Mouse (Mus musculus) A20 (cell line): ENCODE results near the gene Mtor.

Source experiments
- DNase-seq: peaks from one replicate; pipeline ENCODE4 v3.0.0-alpha.2; 2011; ENCODE audit warnings: low read depth, low spot score

The Mtor gene

DNA sequence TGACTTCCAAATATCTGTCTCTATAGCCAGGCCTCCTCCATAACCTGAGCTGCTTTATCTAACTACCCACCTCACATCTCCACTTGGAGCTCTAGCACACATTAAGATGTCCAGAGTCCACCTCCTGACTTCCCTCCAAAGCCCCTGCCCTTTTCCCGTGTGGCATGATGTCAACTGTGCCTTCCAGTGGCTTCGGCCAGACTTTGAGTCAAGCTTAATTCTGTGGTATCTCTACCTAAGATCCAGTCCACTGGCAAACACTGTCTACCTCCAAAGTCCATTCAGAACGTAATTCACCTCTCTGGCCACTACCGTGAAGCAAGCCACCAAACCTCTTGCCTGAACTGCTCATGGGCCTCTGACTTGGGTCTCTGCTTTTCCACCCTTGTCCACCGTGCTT is 6.5 kb upstream of the Mtor start:
- DNase-seq = no peak

DNA sequence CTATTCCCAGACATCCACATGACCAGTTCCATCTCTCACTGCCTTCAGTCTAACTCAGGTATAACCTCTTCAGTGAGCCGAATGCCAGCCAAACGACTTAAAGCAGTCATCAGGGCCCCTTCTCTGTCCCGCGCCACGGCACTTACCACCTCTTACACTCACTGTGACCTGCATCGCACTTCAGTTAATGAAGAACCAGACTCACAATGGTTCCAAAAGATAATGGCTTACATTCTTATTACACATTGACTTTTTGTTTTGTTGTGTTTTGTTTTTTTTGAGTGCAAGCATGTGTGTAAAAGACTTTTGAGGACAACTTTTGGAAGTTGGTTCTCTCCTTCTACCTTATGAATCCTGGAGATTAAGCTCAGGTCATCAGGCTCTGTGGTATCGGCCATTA is 5.8 kb upstream of the Mtor start:
- no peak for DNase-seq

DNA sequence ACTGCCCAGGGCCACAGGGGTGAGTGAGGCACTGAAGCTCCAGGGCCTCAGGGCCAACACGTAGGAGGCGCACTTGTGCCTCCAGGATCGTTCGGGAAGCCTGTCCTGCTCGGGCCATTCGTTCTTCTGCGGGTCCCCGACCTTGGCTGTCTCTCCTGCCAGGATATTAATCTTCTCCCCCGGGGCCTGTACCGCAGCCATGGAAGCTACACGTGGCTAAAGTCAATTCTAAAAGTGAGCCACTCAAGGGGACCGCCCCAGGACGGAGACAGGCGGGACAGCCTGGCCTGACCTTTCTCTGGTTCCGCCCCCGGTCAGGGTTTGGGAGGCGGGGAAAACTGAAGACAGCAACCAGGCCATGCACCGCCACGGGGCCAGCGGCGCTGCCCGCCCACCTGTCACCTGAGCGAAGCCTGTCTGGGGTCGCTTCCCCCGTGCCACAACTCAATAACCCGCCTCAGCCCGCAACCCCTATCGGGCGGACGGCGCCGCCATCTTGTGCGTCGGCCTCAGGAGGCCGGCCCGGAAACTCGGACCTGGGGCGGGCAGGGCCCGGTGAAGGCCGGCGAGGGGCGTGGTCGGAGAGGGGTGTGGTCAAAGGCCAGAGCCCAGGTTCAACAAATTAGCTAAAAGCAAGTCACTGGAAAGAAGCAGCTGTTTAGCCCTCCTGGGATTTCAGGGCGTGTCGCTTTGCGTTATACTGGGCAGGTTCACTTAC is 4.0 kb upstream of the Mtor start, which contains the start of gene Ubiad1:
TSS of gene Ubiad1 (minus strand) at position 522 of the 718 bp plus-strand sequence.
- DNase-seq = peak; percentile 94

DNA sequence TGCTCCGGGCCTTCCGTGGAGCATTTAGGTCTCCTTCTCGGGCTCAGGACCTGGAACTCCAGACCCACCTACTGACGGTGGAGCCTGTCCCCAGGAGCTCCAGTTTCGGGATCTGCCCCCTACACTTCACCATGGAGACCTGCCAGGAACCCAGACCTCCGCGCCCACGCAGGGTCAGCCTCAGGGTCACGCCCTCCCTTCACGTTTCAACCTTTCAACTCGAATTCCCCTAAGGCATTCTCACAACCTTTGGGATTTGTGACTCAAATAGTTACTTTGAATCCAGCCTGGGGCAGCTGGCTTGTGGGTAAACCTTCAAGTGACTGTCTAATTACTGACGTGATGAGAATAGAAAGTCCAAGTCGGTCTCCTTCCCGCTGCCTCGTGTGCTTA is 438 bp downstream of the Mtor start:
- no peak for DNase-seq

DNA sequence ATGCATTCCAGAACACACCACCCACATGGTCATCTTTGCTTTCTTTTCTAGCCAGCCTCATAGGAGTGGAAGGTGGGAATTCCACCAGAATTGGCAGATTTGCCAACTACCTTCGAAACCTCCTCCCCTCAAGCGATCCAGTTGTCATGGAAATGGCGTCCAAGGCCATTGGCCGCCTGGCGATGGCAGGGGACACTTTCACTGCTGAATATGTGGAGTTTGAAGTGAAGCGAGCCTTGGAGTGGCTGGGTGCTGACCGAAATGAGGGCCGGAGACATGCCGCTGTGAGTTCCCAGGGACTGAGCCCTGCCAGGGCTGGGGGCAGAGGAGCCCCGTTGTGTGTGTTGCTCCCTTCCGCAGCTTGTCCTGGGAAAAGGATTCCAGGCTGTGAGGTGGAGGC is 5.3 kb downstream of the Mtor start:
- DNase-seq = no peak

DNA sequence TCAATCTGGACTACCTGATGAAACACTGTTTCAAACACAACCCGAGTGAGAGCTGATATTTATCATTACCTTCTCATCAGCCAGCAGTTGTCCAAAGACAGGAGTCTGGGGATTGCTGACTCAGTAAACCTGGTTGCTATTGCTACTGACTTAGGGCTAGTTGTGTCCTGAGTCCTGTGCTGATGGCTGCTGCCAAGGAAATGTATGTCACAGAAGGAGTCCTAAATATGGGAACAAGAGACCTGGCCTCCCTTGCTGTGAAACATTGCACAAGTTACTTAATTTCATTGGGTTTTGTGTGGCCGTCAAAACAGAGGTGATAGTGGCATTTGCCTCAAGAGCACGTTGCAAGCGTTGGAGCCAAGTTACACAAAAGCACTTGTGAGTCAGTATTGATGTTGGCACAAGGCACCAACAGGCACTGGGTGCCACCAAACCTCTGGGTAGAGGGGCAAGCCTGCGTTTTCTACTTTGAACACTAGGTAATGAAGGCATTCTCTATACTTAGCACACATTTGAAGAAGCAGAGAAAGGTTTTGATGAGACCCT is 7.1 kb downstream of the Mtor start:
- DNase-seq = no peak

DNA sequence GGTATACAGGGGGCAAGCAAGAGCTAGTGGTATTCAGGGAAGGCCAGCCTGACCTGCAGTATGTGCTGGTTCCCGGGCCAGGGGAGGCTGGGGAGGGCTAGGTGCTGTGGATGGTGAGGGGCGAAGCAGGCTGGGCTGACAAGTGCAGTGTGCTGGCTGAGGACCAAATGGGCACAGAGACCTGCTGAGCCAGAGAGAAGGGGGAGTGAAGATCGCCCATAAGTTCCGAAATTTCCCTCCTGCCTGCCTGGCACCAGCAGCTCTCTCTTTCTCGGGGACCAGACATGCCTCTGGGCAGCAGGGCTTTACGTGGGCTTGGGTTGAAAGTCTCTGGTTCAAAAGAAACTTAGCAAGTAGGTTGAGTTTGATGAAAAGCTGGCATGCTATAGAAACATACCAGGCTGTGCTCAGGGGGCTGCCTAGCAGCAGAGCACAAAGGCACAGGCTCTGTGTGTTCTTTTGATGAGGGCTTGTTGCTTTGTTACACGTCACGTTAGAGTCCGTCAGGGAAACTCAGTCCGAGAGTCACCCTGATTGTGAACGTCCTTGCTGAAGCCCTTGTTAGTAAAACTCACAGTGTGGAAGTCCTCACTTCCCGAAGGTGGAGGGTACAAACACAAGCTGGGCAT is 12.4 kb downstream of the Mtor start:
- no peak for DNase-seq

DNA sequence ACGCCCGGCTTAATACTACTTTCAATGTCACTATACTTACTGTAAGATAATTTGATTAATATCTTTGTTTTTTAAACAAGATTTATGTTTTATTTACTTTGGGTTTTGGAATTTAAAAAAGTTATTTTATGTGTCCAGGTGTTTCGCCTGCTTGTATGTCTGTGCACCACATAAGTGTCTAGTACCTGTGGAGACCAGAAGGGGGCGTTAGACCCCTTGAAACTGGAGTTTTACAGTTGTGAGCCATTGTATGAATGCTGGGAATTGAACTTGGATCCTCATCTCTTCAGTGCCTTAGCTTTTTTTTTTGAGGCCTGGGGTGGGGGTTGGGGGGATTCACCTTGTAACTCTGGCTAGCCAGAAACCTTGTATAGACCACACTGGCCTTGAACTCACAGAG is 13.4 kb downstream of the Mtor start:
- DNase-seq = peak; percentile 57

DNA sequence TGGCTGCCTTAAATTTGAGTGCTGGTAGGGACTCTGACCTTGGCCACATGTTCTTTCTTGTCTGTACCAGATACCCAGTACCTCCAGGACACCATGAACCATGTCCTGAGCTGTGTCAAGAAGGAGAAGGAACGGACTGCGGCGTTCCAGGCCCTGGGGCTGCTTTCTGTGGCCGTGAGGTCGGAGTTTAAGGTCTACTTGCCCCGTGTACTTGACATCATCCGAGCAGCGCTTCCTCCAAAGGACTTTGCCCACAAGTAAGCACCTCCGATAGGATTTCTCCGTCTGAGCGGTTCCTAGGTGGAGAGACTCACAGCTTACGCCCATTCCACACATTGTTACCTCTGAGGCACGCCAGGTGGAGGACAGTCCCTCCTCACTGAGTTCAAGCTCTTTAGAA is 14.3 kb downstream of the Mtor start:
- DNase-seq = no peak

DNA sequence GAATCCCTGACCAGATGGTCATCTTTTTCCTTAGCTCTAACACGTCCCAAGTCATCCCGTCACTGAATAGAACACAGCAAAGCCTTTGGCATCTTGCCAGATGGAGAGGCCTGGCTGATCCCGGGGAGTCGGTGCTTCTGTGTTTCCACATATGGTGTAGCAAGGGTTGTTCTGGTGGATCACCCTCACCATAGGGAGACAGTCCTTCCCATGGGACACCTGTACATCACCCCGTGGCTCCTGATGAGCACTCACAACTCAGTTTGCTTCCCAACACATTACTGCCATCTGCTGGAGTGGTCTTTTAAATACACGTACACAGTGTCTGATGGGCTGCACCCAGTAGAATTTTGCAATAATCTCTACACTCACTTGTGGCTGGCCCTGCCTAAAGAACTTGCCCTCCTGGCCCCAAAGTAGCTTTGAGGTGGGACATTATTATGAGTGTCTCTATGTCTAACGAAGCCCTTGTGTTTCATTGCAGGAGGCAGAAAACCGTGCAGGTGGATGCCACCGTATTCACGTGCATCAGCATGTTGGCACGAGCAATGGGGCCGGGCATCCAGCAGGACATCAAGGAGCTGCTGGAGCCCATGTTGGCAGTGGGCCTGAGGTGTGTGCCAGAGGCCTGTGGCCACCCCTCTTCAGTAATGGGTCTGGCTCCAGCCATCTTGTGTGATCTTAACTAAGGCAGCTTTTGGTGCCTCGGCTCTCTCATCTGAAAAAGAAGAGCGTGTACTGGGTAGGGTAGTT is 15.0 kb downstream of the Mtor start:
- DNase-seq = peak; percentile 21

DNA sequence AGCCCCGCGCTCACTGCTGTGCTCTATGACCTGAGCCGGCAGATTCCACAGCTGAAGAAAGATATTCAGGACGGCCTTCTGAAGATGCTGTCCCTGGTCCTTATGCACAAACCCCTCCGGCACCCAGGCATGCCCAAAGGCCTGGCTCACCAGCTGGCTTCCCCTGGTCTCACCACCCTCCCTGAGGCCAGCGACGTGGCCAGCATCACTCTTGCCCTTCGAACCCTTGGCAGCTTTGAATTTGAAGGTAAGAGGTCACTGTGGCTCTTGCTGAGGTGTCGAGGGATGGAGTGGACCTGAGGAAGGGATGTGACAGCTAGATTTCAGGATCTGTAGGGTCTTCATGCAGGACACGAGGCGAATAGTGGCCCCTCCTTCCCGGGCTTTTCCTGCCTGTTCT is 15.9 kb downstream of the Mtor start:
- no peak for DNase-seq

DNA sequence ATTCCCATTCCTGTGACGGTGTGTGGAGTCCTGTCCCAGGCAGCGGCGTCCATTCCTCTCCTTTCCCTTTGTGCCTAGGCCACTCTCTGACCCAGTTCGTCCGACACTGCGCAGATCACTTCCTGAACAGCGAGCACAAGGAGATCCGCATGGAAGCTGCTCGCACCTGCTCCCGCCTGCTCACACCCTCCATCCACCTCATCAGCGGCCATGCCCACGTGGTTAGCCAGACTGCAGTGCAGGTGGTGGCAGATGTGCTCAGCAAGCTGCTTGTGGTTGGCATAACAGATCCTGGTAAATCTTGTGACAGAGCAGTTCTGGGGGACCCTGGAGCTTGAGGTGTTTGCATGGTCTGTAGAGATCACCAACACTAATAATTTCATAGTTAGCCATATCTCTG is 16.5 kb downstream of the Mtor start:
- DNase-seq = no peak

DNA sequence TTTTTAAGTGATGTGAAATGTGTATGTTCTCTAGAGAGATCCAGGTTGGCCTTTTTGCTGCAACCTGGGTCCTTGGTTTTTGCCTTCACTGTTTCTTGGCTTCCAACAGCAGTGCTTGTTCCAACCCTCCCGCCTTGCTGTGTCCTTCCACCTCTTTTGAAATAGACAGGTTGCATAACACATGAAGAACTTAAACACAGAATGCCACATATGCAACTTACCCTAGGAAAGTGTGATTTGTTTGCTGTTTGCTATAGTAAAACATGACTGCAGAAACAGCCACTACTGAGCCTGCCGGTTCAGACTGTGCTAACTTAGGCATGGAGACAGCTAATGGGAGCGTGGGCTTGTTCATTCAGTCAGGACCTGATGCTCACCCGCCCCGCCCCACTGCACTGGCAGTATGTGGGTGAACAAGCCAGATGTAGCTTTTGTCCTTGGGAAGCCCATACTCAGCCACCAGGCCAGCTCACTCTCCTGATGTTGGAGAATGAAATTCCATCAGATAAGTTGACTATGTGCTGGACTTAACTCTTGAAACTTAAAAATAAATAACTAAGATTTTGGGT is 18.2 kb downstream of the Mtor start:
- DNase-seq = no peak

DNA sequence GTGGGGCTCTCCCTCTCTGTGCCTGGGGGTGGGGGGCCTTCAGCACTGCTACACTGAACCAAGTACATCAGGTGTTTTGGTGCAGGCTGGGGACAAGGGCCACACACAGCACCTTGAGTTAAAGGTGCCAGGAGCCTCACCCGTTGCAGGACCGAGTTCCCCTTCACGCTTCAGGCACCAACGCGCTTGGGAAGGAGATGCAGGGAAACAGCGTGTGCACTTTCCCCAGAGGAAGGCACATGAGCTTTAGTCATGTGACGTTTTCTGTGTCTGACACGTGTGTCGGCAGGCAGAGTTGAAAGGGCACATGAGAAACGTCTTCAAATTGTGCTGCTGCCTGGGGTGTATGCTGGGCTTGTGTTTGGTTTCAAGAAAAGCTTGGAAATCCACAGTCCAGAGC is 20.0 kb downstream of the Mtor start:
- no peak for DNase-seq

DNA sequence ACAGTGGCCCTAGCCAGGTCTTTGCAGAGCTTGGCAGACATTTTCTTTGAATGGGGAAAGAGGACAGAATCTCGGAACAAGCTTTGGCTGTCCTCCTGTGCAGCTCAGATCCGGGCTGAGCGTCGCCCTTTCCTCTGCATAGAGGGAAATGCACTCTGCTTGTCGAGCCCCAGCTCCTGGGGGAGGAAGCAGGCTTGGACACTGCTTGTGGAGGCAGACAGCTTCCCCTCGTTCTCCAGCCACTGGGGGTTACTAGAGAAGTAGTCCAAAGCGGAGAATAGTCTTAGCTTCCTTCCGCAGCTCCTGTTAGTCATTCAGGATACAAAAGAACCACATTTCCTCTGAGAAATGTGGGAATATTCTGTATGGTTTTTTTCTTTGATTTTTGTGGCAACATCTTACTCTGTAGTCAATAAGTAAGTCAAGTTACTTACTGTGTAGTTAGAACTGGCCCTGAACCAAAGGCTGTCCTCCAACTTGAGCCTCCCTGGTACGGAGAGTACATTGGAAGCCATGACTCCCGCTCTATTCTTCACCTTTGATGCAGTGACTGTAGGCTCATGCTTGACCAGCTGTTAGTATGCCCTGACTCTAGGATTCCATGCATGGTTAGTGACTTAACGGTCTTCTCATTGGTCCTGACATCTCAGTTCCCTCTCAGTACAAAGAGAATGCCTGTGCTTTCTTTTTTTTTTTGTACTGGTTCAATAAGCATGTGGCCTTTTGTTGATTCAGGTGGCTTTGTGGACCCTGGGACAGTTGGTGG is 21.3 kb downstream of the Mtor start:
- no peak for DNase-seq

DNA sequence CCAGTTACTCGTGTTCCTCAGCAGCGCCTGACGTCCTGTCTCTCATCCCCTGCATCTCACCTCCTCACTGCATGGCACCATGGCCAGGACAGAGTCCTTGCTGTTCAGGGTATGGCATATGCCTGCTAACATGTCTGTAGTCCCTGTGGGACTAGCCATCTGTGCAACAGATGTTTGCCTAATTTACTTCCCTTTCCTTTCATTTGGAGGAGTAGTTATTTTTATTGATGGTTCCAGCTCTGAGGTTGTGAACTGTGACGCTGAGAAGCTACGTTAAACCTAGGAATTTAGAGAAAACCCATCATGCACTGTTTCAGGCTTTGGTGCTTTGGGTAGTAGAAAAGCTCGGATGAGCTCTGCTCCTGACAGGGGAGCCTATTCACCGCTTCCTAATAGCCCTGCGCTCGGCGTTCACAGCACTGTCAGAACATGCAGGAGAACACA is 23.0 kb downstream of the Mtor start:
- DNase-seq = no peak

DNA sequence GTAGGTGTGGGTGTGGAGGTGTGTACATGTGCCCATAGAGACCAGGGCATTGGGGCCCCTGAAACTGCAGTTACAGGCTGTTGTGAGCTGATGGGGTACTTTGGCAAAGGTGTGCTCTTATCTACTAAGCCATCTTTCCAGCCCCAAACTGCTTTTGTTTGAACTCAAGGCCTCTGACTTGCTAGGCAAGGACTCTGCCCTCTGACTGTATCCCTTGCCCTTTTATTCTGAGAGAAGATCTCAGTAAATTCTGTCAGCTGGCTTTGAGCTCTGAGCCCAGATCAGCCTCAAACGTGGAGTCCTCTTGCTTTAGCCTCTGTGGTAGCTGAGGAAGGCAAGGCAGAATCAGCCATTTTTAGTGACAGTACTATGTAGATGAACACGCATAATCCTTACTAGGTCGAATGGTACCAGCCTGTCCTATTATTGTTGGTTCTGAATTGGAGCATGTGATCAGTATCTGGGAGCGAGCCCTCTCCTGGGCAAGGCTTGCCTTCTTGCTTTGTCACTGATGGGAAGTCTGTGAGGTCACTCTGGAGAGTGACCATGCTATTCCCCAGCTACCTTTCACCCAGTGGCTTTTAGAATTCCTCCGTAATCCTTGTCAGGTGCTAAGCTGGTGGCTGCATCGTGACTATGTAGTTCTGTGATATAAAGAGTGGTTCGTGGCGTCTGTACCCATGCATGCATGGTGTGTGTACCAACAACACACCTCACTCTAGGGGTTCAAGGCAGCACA is 24.2 kb downstream of the Mtor start:
- DNase-seq = no peak

DNA sequence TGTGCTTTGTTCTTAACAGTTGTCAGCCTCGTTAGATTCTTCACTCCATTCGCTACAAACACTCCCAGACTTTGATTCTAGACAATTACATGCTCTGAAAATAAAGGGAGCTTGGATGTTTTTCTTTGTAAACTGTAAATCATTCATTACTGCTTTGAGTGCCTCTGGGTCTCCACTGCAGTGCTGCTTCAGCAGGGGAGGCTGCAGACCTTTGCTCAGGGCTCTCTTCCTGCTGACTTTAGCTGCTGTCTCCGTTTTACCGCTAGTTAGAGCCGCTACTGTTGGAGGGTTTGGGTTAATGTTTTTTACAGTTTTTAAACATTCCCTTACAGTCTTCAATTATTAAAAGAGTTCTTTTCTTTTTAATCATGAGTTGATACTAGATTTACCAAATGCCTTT is 25.1 kb downstream of the Mtor start:
- DNase-seq = no peak

DNA sequence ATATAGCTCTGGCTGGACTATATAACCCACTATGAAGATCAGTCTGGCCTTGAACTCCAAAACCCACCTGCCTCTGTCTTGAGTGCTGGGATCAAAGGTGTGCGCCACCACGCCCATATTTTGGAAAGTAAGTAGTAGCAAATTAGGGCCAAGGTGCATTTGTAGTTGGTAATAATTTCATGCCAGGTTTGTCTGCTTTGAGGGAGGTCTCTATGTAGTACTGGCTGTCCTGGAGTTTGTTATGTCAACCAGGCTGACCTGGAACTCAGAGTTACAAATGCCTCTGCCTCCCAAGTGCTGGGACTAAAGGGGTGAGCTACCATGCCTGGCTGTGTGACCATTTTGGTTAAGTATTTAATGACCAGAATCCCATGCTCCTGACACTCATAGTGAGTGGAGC is 31.8 kb downstream of the Mtor start:
- no peak for DNase-seq

DNA sequence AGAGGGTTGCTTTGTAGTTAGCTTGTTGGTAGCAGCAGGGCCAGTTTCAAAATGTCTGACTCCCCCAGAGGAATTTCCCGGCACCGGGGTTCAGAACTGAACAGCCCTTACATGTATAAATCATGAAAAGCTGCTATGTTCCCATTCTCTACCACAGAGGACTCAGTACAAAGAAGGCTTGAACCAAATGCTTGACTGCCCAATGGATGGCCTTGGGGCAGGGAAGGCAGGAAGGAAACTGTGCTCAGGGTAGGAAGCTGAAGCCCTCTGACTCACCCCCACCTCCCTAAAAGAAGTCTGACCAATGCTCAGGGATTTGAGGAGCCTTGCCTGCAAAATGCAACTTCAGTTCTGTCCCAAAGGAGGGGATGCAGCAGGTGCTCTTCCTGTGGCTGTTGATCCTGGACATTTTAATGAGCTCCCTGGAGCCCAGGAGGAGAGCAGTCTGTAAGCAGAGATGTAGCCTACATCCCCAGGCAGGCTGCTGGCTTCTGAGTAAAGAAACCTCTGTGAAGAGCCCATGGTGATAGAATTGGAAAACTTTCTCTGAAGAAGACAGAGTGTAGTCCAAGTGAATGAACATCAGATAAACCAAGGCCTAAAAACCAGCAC is 33.3 kb downstream of the Mtor start:
- no peak for DNase-seq
